Mouse (Mus musculus) brain, embryonic 14.5 days (tissue): Measurements from ENCODE around the gene Tnfsf9.

Experiments used
- CTCF ChIP-seq: fragments of 200-500 bp; IDR thresholded peaks from 2 replicates; pipeline ENCODE4 v1.5.1; 2012; ENCODE audit warnings: inconsistent platforms, mild to moderate bottlenecking, moderate library complexity, borderline replicate concordance; ENCODE audit not compliant: insufficient read depth, insufficient read length; ENCODE audit errors: extremely low read depth
- POLR2A ChIP-seq: fragments of 200-500 bp; IDR thresholded peaks from 2 replicates; pipeline ENCODE4 v1.6.1; 2012; ENCODE audit warnings: mild to moderate bottlenecking, inconsistent platforms, borderline replicate concordance; ENCODE audit not compliant: poor library complexity, insufficient read depth, insufficient read length, severe bottlenecking; ENCODE audit errors: extremely low read depth

- TF ChIP-seq CTCF: no peak
- no peak for TF ChIP-seq POLR2A
Measured at GRCm38 (mm10) chr17:57125853-57126622, 20.9 kb downstream of the Tnfsf9 start.
